ENCODE assay signal across 12 mouse cellular contexts in the genomic region with DNA sequence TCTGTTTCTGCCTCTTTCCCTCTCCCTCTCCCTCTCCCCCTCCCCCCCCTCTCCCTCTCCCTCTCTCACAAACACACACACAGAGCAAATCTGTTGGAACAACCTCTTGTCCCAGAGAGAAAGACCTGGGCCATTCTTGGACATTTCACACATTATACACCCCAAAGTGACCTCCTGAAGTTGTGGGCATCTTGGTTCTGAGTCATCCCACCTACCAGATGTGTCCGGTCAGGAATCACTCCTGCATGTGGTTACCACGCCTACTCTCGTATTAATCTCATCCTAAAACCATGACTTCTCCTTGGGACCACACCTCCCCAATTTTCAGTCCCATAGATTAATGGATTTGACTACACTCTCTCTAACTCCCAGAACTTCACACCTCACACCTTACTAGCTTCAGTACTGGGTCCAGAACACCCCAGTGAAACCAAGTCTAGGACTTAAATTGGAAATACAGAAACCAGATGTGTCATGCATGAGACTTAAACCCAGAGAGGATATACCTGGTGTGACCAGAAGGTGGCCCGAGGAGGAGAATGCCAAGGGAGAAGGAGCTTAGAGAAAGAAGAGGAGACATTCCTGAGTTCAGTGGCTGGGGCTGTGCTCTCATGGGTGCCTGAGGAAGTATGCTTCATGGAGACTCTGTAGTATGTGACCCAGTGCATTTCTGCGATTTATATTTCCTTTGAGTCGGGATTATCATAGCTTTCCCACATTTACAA. TPM values are rescaled to one million over a fixed set of nuclear protein-coding genes. Genes with fewer than 3 reads are reported as not detected.
A peak's percentile ranks its signal among the peaks of the same experiment; 100 is the strongest.
DNase-seq lines count a peak whose midpoint lies in the region; ATAC-seq and TF ChIP-seq lines count a peak whose summit lies in the region.
"Had no signal": no experiment of that assay in that cellular context is flagged by ENCODE, and none has a peak within 500 bp of the region (broad histone marks: within the 10 kb centered on the region; RNA-seq: fewer than 3 reads in every experiment).

No protein-coding gene starts in this region.

- no peak for ATAC-seq in hindbrain, postnatal 0 days
- ATAC-seq in hindbrain, embryonic 13.5 days (ENCODE audit: low FRiP score): no peak
- no peak for ATAC-seq in embryonic facial prominence, embryonic 11.5 days (replicated peaks; ENCODE audit: insufficient number of reproducible peaks, low FRiP score, low TSS enrichment, low read depth)

- peak; percentile 34 for DNase-seq in hindbrain, postnatal 0 days (ENCODE audit: low spot score)
- DNase-seq in 3T3-L1 (ENCODE audit: low read depth, low spot score) (peak; percentile 75), MEL (ENCODE audit: low read depth, low spot score) (peak; percentile 74)
- peak; percentile 30 for DNase-seq in embryonic facial prominence, embryonic 11.5 days (ENCODE audit: low spot score)
- no peak for DNase-seq in layer of hippocampus, postnatal 14 days (ENCODE audit: low spot score in 2 of 2)
- DNase-seq in gastrocnemius, postnatal 25 days: no peak
- no peak for DNase-seq in right cerebral cortex, postnatal 25 days
- DNase-seq: adrenal gland, postnatal 36 days; gastrocnemius, postnatal 36 days; heart, postnatal 4 days; lung, postnatal 10 days had no signal

- peak; percentile 42 for TF ChIP-seq RAD21 in MEL (IDR thresholded peaks at IDR 0.05; ENCODE audit: low read depth, low read length)

- H3K36me3 ChIP-seq in hindbrain, postnatal 0 days (ENCODE audit: insufficient read depth, low read length): no peaks in the 10 kb centered on the region
- peaks cover 29% of the 10 kb centered on the region for H3K36me3 ChIP-seq in hindbrain, embryonic 13.5 days
- peaks cover 0 to 2% of the 10 kb centered on the region in 2 experiments; a peak in 2 of 4 replicates for H3K36me3 ChIP-seq in MEL (ENCODE audit: control insufficient read depth in 1 of 2, insufficient read depth in 2 of 2, low read length in 2 of 2)
- no peaks in the 10 kb centered on the region; the same call in 1 of the 2 replicates for H3K36me3 ChIP-seq in embryonic facial prominence, embryonic 11.5 days (replicated peaks; ENCODE audit: control insufficient read depth, insufficient read depth, low read depth, low read length)

- H3K27me3 ChIP-seq in hindbrain, postnatal 0 days (ENCODE audit: insufficient read depth, low read length): no peaks in the 10 kb centered on the region
- no peaks in the 10 kb centered on the region for H3K27me3 ChIP-seq in hindbrain, embryonic 13.5 days
- no peaks in the 10 kb centered on the region for H3K27me3 ChIP-seq in MEL (ENCODE audit: control insufficient read depth in 1 of 2, insufficient read depth in 2 of 2, low read length in 2 of 2)
- H3K27me3 ChIP-seq in embryonic facial prominence, embryonic 11.5 days (ENCODE audit: control insufficient read depth, insufficient read depth, low read length): no peaks in the 10 kb centered on the region

- H3K4me2 ChIP-seq in hindbrain, postnatal 0 days (ENCODE audit: low read depth, low read length): no peak overlapping the region
- H3K4me2 ChIP-seq in hindbrain, embryonic 13.5 days: no peak overlapping the region
- H3K4me2 ChIP-seq in embryonic facial prominence, embryonic 11.5 days (ENCODE audit: low read depth, low read length): no peak overlapping the region

- no peak for TF ChIP-seq EP300 in MEL (IDR thresholded peaks at IDR 0.05; ENCODE audit: low read depth in 1 of 2, low read length in 2 of 2)

- no peaks in the 10 kb centered on the region for H3K9me3 ChIP-seq in hindbrain, postnatal 0 days (ENCODE audit: low read length)
- H3K9me3 ChIP-seq in hindbrain, embryonic 13.5 days: no peaks in the 10 kb centered on the region
- H3K9me3 ChIP-seq in MEL (replicated peaks; ENCODE audit: insufficient read depth, low read length): no peaks in the 10 kb centered on the region
- no peaks in the 10 kb centered on the region for H3K9me3 ChIP-seq in embryonic facial prominence, embryonic 11.5 days (replicated peaks; ENCODE audit: control insufficient read depth, low read length)

- WGBS in hindbrain, postnatal 0 days: 83% methylated on average over 6 of the region's 6 CpGs
- WGBS in hindbrain, embryonic 13.5 days: 87% methylated on average over 6 of the region's 6 CpGs
- 85% methylated on average over 6 of the region's 6 CpGs for WGBS in embryonic facial prominence, embryonic 11.5 days

- H3K27ac ChIP-seq in hindbrain, postnatal 0 days: no peak overlapping the region
- H3K27ac ChIP-seq in hindbrain, embryonic 13.5 days: no peak overlapping the region
- H3K27ac ChIP-seq in MEL (ENCODE audit: control insufficient read depth, low read depth, low read length): no peak overlapping the region
- H3K27ac ChIP-seq in embryonic facial prominence, embryonic 11.5 days (replicated peaks; ENCODE audit: low read depth, low read length): no peak overlapping the region

- TF ChIP-seq CTCF in hindbrain, postnatal 0 days (IDR thresholded peaks at IDR 0.05; ENCODE audit: low read depth): peak; percentile 59
- peak; percentile 17 to 60 (median 18); a peak in 3 of 6 replicates for TF ChIP-seq CTCF in MEL (IDR thresholded peaks at IDR 0.05 in 2 of 3, conservative IDR thresholded peaks at IDR 0.05 in 1 of 3; ENCODE audit: control insufficient read depth in 1 of 3, insufficient read depth in 1 of 3, low read depth in 2 of 3, low read length in 3 of 3, poor library complexity in 1 of 3, severe bottlenecking in 1 of 3)

- H3K4me1 ChIP-seq in hindbrain, postnatal 0 days (ENCODE audit: insufficient read depth, low read length): no peaks in the 10 kb centered on the region
- H3K4me1 ChIP-seq in hindbrain, embryonic 13.5 days (replicated peaks): peaks cover 5% of the 10 kb centered on the region
- H3K4me1 ChIP-seq in MEL (ENCODE audit: control insufficient read depth in 1 of 2, insufficient read depth in 2 of 2, low read length in 2 of 2): peaks cover 0 to 2% of the 10 kb centered on the region in 2 experiments; a peak in 1 of 4 replicates
- H3K4me1 ChIP-seq in embryonic facial prominence, embryonic 11.5 days (ENCODE audit: control insufficient read depth, insufficient read depth, low read length): no peaks in the 10 kb centered on the region

- H3K9ac ChIP-seq in hindbrain, postnatal 0 days (replicated peaks; ENCODE audit: low read length): no peak overlapping the region
- H3K9ac ChIP-seq in hindbrain, embryonic 13.5 days: no peak overlapping the region
- H3K9ac ChIP-seq in MEL (ENCODE audit: control insufficient read depth, low read depth, low read length, poor library complexity, severe bottlenecking): no peak overlapping the region
- H3K9ac ChIP-seq in embryonic facial prominence, embryonic 11.5 days (replicated peaks; ENCODE audit: low read length): no peak overlapping the region

- no peak overlapping the region for H3K4me3 ChIP-seq in hindbrain, postnatal 0 days (ENCODE audit: low read length)
- no peak overlapping the region for H3K4me3 ChIP-seq in hindbrain, embryonic 13.5 days
- no peak overlapping the region for H3K4me3 ChIP-seq in MEL (ENCODE audit: control insufficient read depth in 1 of 2, insufficient read depth in 1 of 2, low read depth in 2 of 2, low read length in 2 of 2)
- H3K4me3 ChIP-seq in embryonic facial prominence, embryonic 11.5 days (ENCODE audit: low read depth, low read length): no peak overlapping the region

- TF ChIP-seq POLR2A in MEL (IDR thresholded peaks at IDR 0.05; ENCODE audit: control insufficient read depth in 1 of 2, insufficient read depth in 1 of 2, low read depth in 1 of 2, low read length in 2 of 2, poor library complexity in 1 of 2): no peak

- H3K79me2 ChIP-seq in MEL (ENCODE audit: control insufficient read depth, insufficient read depth, low read length, poor library complexity): no peaks in the 10 kb centered on the region

TF ChIP-seq in MEL, 35 proteins besides CTCF, POLR2A, EP300 and RAD21:
- TF ChIP-seq JUND (IDR thresholded peaks at IDR 0.05; ENCODE audit: low read depth, low read length) (no peak), POLR2AphosphoS5 (IDR thresholded peaks at IDR 0.05; ENCODE audit: borderline replicate concordance, low read depth, low read length) (no peak), ZC3H11A (IDR thresholded peaks at IDR 0.05; ENCODE audit: low read depth, low read length) (peak; percentile 21; the same call in 1 of the 2 replicates), USF2 (IDR thresholded peaks at IDR 0.05; ENCODE audit: borderline replicate concordance in 1 of 2, insufficient read depth in 1 of 2, low read depth in 1 of 2, low read length in 2 of 2) (no peak), ZMIZ1 (IDR thresholded peaks at IDR 0.05; ENCODE audit: low read depth, low read length) (no peak), GATA1 (IDR thresholded peaks at IDR 0.05; ENCODE audit: low read depth, low read length) (no peak), SMC3 (IDR thresholded peaks at IDR 0.05; ENCODE audit: low read depth, low read length) (peak; percentile 71), USF1 (IDR thresholded peaks at IDR 0.05; ENCODE audit: low read depth, low read length) (no peak), HCFC1 (IDR thresholded peaks at IDR 0.05; ENCODE audit: low read depth, low read length) (no peak)

RNA-seq across cellular contexts. Expression of a gene that starts 26.7 kb away (rescaled TPM):
- 203 and 253 TPM in 2 replicates for total RNA-seq in hindbrain, postnatal 0 days (2014; rRNA removed)
- polyA plus RNA-seq in hindbrain, postnatal 0 days (2015; fragmentation: Nextera tagmentation; extraction: Ambion mirVana): 611 and 624 TPM in 2 replicates
- 339 and 361 TPM in 2 replicates for polyA plus RNA-seq in hindbrain, embryonic 13.5 days (2015; fragmentation: Nextera tagmentation; extraction: Ambion mirVana)
- 271 and 276 TPM in 2 replicates for total RNA-seq in MEL (2012; rRNA removed)
- 100 to 1,000 TPM in 1 of 2 experiments, not detected in 1; 137 TPM for polyA plus RNA-seq in MEL (2012; ENCODE audit: insufficient read depth in 1 of 2, insufficient read length in 2 of 2, low read depth in 1 of 2, low replicate concordance in 2 of 2, missing spikeins in 1 of 2)
- polyA plus RNA-seq in embryonic facial prominence, embryonic 11.5 days (2014; fragmentation: Nextera tagmentation; extraction: Ambion mirVana): 477 and 485 TPM in 2 replicates
- total RNA-seq in layer of hippocampus, postnatal 14 days (2021): 100 to 1,000 TPM; 255 to 259 TPM
- 100 to 1,000 TPM; 580 to 612 TPM for total RNA-seq in gastrocnemius, postnatal 25 days (2021)

Comparison
In these comparisons a context has a peak if more than half of its experiments do, and no peak if none do; other contexts are left out.
1. DNase-seq: peak in hindbrain, postnatal 0 days (single experiment), 3T3-L1 (single experiment), MEL (single experiment) and embryonic facial prominence, embryonic 11.5 days (single experiment); none in layer of hippocampus, postnatal 14 days (0 of 2), gastrocnemius, postnatal 25 days (single experiment) and right cerebral cortex, postnatal 25 days (single experiment).